14 mouse cellular contexts compared by ENCODE assay signal in the genomic region with DNA sequence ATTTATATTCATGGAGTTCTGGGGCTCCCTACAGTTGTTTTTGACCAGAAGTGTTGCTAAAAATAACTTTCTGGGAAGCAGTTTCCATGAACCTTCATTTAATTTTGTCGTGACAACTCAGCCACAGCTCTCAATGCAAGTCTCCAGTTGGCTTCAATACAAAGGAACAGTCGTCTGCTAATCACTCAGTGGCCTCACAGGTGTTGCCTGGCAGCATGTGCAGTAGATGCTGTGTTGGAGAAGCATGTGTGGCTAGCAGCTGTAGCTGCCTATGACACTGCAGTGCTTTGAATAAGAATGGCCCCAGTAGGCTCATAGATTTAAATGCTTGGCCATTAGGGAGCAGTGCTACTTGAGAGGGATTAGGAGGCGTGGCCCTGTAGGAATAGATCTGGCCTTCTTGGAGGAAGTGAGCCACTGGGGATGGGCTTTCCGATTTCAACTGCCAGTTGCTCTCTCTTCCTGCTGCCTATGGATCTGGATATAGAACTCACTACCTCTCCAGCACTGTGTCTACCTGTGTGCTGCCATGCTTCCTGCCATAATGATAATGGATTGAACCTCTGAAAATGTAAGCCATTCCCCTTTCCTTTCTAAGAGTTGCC.
A peak's percentile ranks its signal among the peaks of the same experiment; 100 is the strongest.
DNase-seq lines count a peak whose midpoint lies in the region; ATAC-seq lines count a peak whose summit lies in the region.
"Had no signal": no experiment of that assay in that cellular context is flagged by ENCODE, and none has a peak within 500 bp of the region (broad histone marks: within the 10 kb centered on the region; RNA-seq: fewer than 3 reads in every experiment).

No protein-coding gene starts in this region.

- no peak overlapping the region for H3K9ac ChIP-seq in heart, embryonic 13.5 days
- H3K9ac ChIP-seq in midbrain, embryonic 11.5 days (ENCODE audit: low read length) = no peak overlapping the region
- no peak overlapping the region for H3K9ac ChIP-seq in midbrain, embryonic 13.5 days (replicated peaks)
- no peak overlapping the region for H3K9ac ChIP-seq in embryonic facial prominence, embryonic 15.5 days
- no peak overlapping the region for H3K9ac ChIP-seq in limb, embryonic 15.5 days
- H3K9ac ChIP-seq in liver, embryonic 12.5 days = no peak overlapping the region
- H3K9ac ChIP-seq: limb, embryonic 12.5 days; stomach, embryonic 15.5 days had no signal

- H3K4me3 ChIP-seq in heart, embryonic 13.5 days = no peak overlapping the region
- H3K4me3 ChIP-seq in midbrain, embryonic 11.5 days (ENCODE audit: low read depth, low read length) = no peak overlapping the region
- H3K4me3 ChIP-seq in midbrain, embryonic 13.5 days (replicated peaks) = no peak overlapping the region
- H3K4me3 ChIP-seq in embryonic facial prominence, embryonic 15.5 days (replicated peaks) = no peak overlapping the region
- H3K4me3 ChIP-seq in limb, embryonic 15.5 days = no peak overlapping the region
- no peak overlapping the region for H3K4me3 ChIP-seq in liver, embryonic 12.5 days
- H3K4me3 ChIP-seq: limb, embryonic 12.5 days; stomach, embryonic 15.5 days had no signal

- H3K4me1 ChIP-seq in heart, embryonic 13.5 days = peaks cover 48% of the 10 kb centered on the region
- H3K4me1 ChIP-seq in midbrain, embryonic 11.5 days (ENCODE audit: control insufficient read depth, insufficient read depth, low read length) = no peaks in the 10 kb centered on the region
- H3K4me1 ChIP-seq in midbrain, embryonic 13.5 days (replicated peaks) = no peaks in the 10 kb centered on the region
- peaks cover 17% of the 10 kb centered on the region; the same call in 1 of the 2 replicates for H3K4me1 ChIP-seq in embryonic facial prominence, embryonic 15.5 days
- H3K4me1 ChIP-seq in limb, embryonic 15.5 days = peaks cover 22% of the 10 kb centered on the region
- H3K4me1 ChIP-seq in liver, embryonic 12.5 days = no peaks in the 10 kb centered on the region

- ATAC-seq in heart, embryonic 13.5 days (ENCODE audit: extremely low read depth, insufficient number of reproducible peaks, low FRiP score, low TSS enrichment) = peak; percentile 19; the same call in 1 of the 2 replicates
- no peak for ATAC-seq in midbrain, embryonic 11.5 days (ENCODE audit: low FRiP score)
- ATAC-seq in midbrain, embryonic 13.5 days = no peak
- ATAC-seq in embryonic facial prominence, embryonic 15.5 days (ENCODE audit: insufficient number of reproducible peaks, low FRiP score, low TSS enrichment, low read depth) = peak; percentile 54; the same call in 1 of the 2 replicates
- no peak for ATAC-seq in limb, embryonic 15.5 days (ENCODE audit: insufficient number of reproducible peaks, low FRiP score, low TSS enrichment, low read depth)
- ATAC-seq in liver, embryonic 12.5 days = no peak
- ATAC-seq: intestine, embryonic 16.5 days had no signal

- 53% methylated on average over 4 of the region's 4 CpGs for WGBS in heart, embryonic 13.5 days
- 70% methylated on average over 4 of the region's 4 CpGs for WGBS in midbrain, embryonic 11.5 days
- WGBS in midbrain, embryonic 13.5 days = 56% methylated on average over 4 of the region's 4 CpGs
- WGBS in embryonic facial prominence, embryonic 15.5 days = 53% methylated on average over 4 of the region's 4 CpGs
- WGBS in limb, embryonic 15.5 days = 43% methylated on average over 4 of the region's 4 CpGs
- WGBS in liver, embryonic 12.5 days (ENCODE audit: insufficient replicate concordance) = 57% methylated on average over 4 of the region's 4 CpGs

- no peaks in the 10 kb centered on the region for H3K36me3 ChIP-seq in heart, embryonic 13.5 days
- no peaks in the 10 kb centered on the region for H3K36me3 ChIP-seq in midbrain, embryonic 11.5 days (ENCODE audit: control insufficient read depth, insufficient read depth, low read length)
- no peaks in the 10 kb centered on the region for H3K36me3 ChIP-seq in midbrain, embryonic 13.5 days
- no peaks in the 10 kb centered on the region for H3K36me3 ChIP-seq in embryonic facial prominence, embryonic 15.5 days
- no peaks in the 10 kb centered on the region for H3K36me3 ChIP-seq in limb, embryonic 15.5 days
- no peaks in the 10 kb centered on the region for H3K36me3 ChIP-seq in liver, embryonic 12.5 days
- H3K36me3 ChIP-seq: limb, embryonic 12.5 days; stomach, embryonic 15.5 days had no signal

- peak overlapping the region; percentile 72 for H3K27ac ChIP-seq in heart, embryonic 13.5 days (replicated peaks)
- H3K27ac ChIP-seq in midbrain, embryonic 11.5 days (ENCODE audit: low read depth, low read length) = no peak overlapping the region
- H3K27ac ChIP-seq in midbrain, embryonic 13.5 days = no peak overlapping the region
- H3K27ac ChIP-seq in embryonic facial prominence, embryonic 15.5 days (replicated peaks) = peak overlapping the region; percentile 51
- peak overlapping the region; percentile 76 for H3K27ac ChIP-seq in limb, embryonic 15.5 days
- no peak overlapping the region for H3K27ac ChIP-seq in liver, embryonic 12.5 days
- H3K27ac ChIP-seq: macrophage; stomach, embryonic 15.5 days had no signal

- H3K4me2 ChIP-seq in heart, embryonic 13.5 days = no peak overlapping the region
- H3K4me2 ChIP-seq in midbrain, embryonic 11.5 days = no peak overlapping the region
- no peak overlapping the region for H3K4me2 ChIP-seq in midbrain, embryonic 13.5 days (replicated peaks)
- H3K4me2 ChIP-seq in embryonic facial prominence, embryonic 15.5 days (replicated peaks) = no peak overlapping the region
- H3K4me2 ChIP-seq in limb, embryonic 15.5 days = no peak overlapping the region
- H3K4me2 ChIP-seq in liver, embryonic 12.5 days = no peak overlapping the region
- H3K4me2 ChIP-seq: limb, embryonic 12.5 days; stomach, embryonic 15.5 days had no signal

- peaks cover 6% of the 10 kb centered on the region; the same call in 1 of the 2 replicates for H3K9me3 ChIP-seq in heart, embryonic 13.5 days
- H3K9me3 ChIP-seq in midbrain, embryonic 11.5 days (ENCODE audit: control insufficient read depth, low read length) = no peaks in the 10 kb centered on the region
- H3K9me3 ChIP-seq in midbrain, embryonic 13.5 days = no peaks in the 10 kb centered on the region
- H3K9me3 ChIP-seq in embryonic facial prominence, embryonic 15.5 days (replicated peaks) = no peaks in the 10 kb centered on the region
- H3K9me3 ChIP-seq in limb, embryonic 15.5 days = no peaks in the 10 kb centered on the region
- no peaks in the 10 kb centered on the region for H3K9me3 ChIP-seq in liver, embryonic 12.5 days (replicated peaks)
- H3K9me3 ChIP-seq: limb, embryonic 12.5 days; stomach, embryonic 15.5 days had no signal

- no peaks in the 10 kb centered on the region for H3K27me3 ChIP-seq in heart, embryonic 13.5 days (replicated peaks)
- H3K27me3 ChIP-seq in midbrain, embryonic 11.5 days (ENCODE audit: control insufficient read depth, insufficient read depth, low read length) = no peaks in the 10 kb centered on the region
- H3K27me3 ChIP-seq in midbrain, embryonic 13.5 days = no peaks in the 10 kb centered on the region
- H3K27me3 ChIP-seq in embryonic facial prominence, embryonic 15.5 days = no peaks in the 10 kb centered on the region
- no peaks in the 10 kb centered on the region for H3K27me3 ChIP-seq in limb, embryonic 15.5 days
- H3K27me3 ChIP-seq in liver, embryonic 12.5 days (replicated peaks) = no peaks in the 10 kb centered on the region
- H3K27me3 ChIP-seq: limb, embryonic 12.5 days; stomach, embryonic 15.5 days had no signal

- DNase-seq in heart, adult 8-10 months (ENCODE audit: low spot score) = no peak
- peak; percentile 79 for DNase-seq in midbrain, embryonic 11.5 days (ENCODE audit: low spot score, missing footprints)
- no peak for DNase-seq in spleen, postnatal 10 days (ENCODE audit: low spot score in 2 of 2)
- DNase-seq: cerebellum, adult 9-11 months; gastrocnemius, postnatal 36 days had no signal

Comparison
In these comparisons a context has a peak if more than half of its experiments do, and no peak if none do; other contexts are left out.
1. ATAC-seq: peak in heart, embryonic 13.5 days (single experiment) and embryonic facial prominence, embryonic 15.5 days (single experiment); none in midbrain, embryonic 11.5 days (single experiment), midbrain, embryonic 13.5 days (single experiment), limb, embryonic 15.5 days (single experiment) and liver, embryonic 12.5 days (single experiment).
2. H3K27ac ChIP-seq: peak in heart, embryonic 13.5 days (single experiment), embryonic facial prominence, embryonic 15.5 days (single experiment) and limb, embryonic 15.5 days (single experiment); none in midbrain, embryonic 11.5 days (single experiment), midbrain, embryonic 13.5 days (single experiment) and liver, embryonic 12.5 days (single experiment).